Mouse (Mus musculus) large intestine, adult 2 months (tissue): ENCODE data around the gene Dcaf4. TPM values are rescaled to one million over a fixed set of nuclear protein-coding genes. Genes with fewer than 3 reads are reported as not detected.

Experiments used
- DNase-seq: peaks from one replicate; pipeline ENCODE4 v3.0.0-alpha.2; 2012; ENCODE audit warnings: low read depth, low spot score
- WGBS: fragments of 180-500 bp; shearing (Covaris S2); methylation state at CpG from one replicate; pipeline ENCODE4 v1.1.7; 2018; 5-methylcytosine and 5-hydroxymethylcytosine counted together
- polyA plus RNA-seq: library from polyadenylated mRNA; depleted of rRNA; stranded (reverse); fragments of >200 nt; gene quantifications from 2 replicates; pipeline ENCODE4 v1.2.3, GENCODE M21; 2012

Gene Dcaf4
- polyA plus RNA-seq, 1 experiment: 13.5 TPM

DNA sequence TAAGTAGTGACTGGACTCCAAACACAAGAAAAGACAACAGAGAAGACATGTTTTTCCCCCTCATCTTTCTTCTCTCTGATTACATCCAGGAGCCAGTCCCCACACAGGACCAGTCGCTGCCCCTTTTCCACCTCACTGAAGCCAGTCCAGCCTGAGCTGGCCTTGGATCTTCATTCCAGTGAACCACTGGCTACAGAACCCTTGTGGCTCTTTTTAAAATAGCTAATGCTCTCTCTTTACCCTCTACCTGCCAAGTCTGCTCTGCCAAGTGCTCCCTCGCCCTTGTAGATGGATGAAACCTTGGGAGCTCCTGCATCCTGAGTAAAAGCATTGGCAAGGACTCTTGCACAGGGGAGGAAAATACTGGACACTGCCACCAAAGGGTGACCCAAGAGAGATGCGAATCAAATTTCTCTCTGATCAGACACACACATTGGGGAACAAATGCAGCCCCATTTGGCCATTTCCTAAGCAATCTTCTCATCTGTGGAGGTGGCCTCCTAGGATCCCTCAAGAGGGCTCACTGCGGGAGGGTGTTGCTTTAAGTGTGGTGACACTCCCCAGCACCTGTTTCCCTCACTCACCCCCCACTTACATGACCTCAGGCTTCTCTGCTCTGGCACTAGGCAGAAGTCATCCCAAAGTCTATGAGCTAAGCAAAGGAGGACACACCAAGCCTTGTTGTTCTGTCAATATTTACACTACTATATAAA is 24.9 kb upstream of the Dcaf4 start:
- DNase-seq: no peak
- WGBS: 65% methylated on average over 4 of the region's 4 CpGs

DNA sequence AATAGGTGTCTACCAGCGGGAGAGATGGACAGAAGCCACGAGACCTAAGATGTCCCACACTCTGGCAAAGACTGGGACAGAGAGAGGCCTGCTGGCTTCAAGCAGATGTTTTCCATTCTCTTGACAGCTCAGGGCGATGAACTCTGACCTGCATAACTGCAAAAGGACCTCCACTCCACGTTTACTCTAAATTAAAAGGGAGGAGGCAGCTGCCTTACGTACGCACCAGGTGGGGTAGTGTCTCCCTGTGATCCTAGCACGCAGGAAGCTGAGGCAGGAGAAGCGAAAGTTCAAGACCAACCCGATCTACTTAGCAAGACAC is 24.3 kb upstream of the Dcaf4 start:
- WGBS: 47% methylated on average over 9 of the region's 9 CpGs
- DNase-seq: no peak

DNA sequence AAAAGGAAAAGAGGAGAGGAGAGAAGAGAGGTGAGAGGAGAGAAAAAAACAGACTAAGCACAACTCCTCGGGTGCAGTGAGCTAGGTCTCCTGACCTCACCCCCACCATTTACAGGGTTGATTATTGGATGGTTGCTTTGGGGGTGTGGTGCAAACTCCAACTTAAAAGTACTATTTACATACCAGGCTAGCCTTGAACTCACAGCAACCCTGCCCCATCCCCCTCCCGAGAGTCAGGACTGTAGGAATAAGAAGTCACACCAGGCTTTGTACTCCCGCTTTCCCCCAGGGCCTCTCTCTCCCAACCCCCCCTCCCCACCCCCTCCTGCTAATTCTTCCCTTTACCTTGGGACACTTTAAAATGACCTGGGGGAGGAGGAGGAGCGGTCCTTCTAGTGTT is 23.9 kb upstream of the Dcaf4 start:
- no peak for DNase-seq
- WGBS: 73% methylated on average over 4 of the region's 4 CpGs

DNA sequence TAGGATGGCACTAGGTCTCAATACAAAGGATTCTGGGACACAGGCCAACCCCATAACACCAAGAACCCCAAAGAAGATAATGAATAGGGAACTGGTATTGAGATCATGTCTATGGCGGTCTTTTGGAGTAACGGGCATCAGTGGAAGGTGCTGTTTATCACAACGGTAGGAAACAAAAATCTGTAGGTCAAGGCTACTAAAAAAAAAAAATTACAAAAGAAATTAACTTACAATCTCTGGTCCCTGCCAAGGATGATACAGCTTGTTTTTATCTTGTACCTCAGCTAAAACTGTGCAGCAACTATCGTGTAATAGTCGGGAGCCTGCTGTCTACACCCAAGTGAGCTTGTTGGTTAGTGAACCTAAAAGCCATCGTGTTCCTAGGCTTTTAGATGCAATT is 23.5 kb upstream of the Dcaf4 start:
- WGBS: 91% methylated on average over 6 of the region's 6 CpGs
- DNase-seq: no peak

DNA sequence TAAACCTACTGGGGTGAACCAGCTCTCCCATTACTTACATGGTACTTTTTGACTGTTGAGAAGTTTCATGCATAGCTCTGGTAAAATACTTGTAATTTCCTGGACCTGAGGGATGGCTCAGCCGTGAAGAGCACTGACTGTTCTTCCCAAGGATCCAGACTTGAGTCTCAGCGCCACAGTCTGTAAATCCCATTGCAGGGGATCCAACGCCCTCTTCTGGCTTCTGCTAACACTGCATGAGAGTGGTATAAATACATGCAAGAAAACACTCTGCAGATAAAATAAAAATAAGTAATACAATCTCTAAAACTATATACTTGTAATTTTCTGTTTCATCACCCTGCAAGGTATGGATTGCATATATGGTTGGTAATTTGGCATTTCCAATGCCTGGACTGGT is 22.3 kb upstream of the Dcaf4 start:
- DNase-seq: no peak
- WGBS: 83% methylated on average over 3 of the region's 3 CpGs

DNA sequence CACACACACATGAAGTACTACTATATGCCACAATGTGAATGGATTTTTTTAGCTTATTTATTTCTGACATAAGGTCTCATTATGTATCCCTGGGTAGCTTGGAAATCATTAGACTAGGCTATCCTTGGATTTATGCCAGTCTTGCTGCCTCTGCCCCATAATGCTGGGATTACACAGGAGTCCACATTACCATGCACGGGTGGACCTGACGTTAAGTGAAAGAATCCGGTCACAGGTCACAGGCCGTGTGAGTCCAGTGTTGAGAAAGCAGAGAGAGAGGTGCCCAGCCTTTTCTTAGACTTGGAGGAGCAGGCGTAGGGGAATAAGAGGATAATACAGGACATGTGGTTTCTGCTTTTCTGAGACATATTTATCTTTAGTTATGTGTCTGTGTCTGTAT is 21.0 kb upstream of the Dcaf4 start:
- 59% methylated on average over 5 of the region's 5 CpGs for WGBS

DNA sequence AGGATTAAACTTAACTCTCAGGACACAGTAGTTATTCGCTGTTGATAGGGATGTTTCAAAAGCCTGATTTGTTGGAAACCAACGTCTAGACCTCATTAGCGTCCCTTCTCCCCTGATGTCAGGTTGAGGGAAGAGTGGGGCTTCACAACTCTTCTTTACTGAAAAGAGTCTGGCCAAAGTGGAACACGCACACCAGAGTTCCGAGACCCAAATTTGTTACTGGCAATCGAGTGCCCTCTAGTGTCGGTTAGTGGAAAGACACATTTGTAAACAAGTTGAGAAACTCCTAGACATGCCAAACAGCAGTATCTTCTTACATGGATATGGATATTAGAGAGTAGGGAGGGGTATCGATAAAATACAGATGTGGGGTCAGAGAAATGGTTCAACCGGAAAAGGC is 18.1 kb upstream of the Dcaf4 start:
- 7% methylated on average over 9 of the region's 9 CpGs for WGBS
- no peak for DNase-seq

More for the DNA sequence above, 21.0 kb upstream of the Dcaf4 start:
- no peak for DNase-seq

DNA sequence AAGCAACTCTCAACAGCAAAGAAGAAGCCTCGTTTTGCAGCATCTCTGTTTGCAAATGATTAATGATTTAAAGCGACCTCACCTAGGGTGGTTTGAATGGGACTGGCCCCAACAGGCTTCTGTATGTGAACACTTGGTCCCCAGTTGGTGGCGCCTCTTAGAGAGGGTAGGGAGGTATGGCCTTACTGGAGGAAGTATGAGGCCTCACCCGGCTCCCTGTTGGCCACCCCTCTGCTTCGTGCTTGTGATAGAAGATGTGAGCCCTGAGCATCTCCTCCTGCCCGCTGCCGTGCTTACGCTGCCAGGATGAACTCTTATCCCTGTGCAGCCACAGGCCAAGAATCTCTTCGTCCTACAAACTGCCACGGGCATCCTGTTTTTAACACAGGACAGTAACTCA is 13.7 kb upstream of the Dcaf4 start:
- DNase-seq: no peak
- WGBS: 79% methylated on average over 10 of the region's 10 CpGs

DNA sequence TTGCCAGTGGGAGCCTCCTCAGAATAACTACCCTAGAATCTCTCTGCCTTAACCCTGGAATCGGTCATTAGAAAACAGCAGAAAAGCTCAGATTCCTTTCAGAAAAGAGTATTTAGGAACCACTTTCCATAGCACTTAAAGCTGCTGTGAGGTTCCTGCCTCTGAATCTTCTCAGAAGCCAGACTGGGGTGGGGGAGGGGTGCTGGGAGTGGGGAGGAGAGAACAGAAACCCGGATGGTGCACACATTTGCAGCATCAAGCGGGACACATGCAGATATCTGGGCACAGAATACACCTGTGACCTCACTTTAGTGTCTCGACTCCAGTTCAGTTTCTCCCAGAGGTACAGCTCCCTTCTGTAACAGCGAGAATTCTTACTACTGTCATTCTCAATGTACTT is 9.7 kb upstream of the Dcaf4 start:
- WGBS: 80% methylated on average over 5 of the region's 5 CpGs

DNA sequence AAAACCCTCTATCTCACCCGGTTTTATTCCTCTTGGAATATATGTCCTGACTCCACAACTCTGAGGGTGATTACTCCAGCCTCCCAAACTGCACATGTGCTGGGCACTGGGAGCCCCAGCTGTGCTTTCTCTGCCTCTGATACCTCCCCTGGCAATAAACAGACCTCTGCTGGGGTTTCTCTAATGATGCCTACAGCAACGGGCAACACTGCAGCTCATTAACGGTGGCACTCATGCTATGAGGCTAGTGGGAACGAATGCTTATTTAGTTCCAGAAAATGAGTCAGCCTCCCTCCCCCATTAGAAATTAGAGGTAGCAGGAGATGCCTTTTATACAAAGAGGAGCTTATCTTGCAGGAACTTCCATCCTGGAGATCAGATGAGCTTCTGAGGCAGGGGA is 7.5 kb upstream of the Dcaf4 start:
- WGBS: 20% methylated on average over 4 of the region's 4 CpGs
- no peak for DNase-seq

More for the DNA sequence above, 9.7 kb upstream of the Dcaf4 start:
- DNase-seq: no peak

DNA sequence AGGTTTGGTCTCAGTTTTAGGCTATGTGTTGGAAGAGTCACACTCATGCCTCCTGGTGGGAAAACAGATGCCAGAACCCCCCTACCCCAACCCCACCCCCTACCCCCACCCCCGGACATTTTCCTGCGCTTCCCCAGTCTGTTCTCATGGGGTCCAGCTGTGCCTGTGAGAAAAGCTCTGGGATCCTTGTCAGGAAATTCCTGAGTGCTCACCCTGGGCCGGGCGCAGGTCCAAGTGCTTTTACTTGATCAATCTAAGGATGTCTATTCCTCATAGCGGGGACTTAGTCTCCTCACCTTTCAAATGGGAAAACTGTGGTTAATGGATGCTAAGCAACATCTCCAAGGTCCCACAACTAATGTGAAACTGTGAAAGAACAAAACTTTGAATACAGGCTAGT is 7.1 kb upstream of the Dcaf4 start:
- DNase-seq: no peak
- 38% methylated on average over 5 of the region's 5 CpGs for WGBS

DNA sequence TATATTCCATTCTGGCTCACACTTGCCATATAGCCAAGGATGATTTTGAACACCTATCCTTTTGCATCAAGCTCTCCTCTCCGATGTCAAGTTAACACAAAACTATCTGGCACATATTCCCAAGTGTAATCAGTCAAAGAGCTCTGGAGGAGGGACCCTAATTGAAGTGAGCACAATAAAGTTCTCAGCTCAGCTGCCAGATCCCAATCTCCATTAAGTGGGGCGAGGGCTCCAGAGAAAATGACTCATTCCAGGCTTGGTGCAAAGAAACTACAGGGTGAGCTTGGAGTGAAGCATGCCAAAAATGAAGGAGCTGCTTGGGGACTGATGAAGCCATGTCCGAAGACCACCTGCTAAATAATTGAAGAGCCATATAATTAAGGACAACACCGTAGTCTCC is 6.0 kb upstream of the Dcaf4 start:
- 46% methylated on average over 4 of the region's 4 CpGs for WGBS
- DNase-seq: no peak

DNA sequence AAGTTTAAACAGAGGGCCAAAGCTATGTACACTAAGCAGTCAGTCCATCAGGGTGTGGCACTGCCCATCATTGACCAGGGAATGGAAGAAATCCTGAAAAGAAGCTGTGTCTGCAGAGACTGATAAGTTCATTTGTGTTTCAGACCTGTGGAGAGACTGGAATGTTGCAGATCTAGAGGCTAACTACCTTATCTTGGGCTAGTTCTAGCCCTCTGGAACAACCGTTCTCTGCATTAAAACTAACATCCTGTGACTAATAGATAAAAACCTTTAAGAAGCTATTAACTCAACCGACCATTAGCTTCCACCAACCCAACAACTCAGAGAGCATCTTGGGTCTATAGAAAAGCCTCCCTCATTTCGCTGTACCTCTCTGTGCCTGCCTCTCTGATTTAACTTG is 2.7 kb upstream of the Dcaf4 start:
- no peak for DNase-seq
- 89% methylated on average over 3 of the region's 3 CpGs for WGBS

DNA sequence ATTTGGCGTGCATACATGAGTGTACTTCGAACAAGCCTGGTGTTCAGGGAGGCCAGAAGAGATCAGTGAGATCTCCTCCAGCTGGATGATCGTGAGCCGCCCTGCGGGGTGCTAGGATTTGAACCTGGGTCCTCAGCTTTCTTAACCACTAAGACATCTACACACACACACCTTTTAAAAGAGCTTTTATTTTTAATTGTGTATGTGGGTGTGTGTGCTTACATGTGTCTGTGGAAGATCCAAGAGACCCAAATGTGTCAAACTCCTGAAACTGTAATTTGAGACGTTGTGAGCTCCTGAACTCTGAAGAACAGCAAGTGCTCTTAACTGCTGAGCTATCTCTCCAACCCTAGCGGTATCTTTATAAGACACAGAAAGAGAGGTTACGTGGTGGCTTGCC is 817 bp downstream of the Dcaf4 start:
- DNase-seq: no peak
- WGBS: 40% methylated on average over 8 of the region's 8 CpGs

DNA sequence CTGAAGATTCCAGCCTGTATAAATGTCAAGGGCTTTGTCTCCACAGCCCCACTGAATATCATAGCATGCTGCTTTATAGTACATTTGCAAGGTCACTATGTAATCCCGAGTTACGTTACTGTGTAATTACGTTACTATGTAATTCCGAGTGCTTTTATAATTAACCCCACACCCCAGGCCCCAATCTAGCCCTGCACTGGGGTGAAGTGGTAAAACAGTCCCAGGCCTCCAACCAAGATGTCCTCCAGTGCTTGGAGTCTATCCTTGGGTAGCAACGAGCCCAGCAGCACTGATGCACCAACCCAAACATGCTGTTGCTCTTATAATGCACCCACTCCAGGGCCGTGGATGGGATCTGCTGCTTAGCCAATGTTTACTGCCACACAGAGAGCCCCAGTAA is 2.8 kb downstream of the Dcaf4 start:
- DNase-seq: no peak
- 82% methylated on average over 6 of the region's 6 CpGs for WGBS

DNA sequence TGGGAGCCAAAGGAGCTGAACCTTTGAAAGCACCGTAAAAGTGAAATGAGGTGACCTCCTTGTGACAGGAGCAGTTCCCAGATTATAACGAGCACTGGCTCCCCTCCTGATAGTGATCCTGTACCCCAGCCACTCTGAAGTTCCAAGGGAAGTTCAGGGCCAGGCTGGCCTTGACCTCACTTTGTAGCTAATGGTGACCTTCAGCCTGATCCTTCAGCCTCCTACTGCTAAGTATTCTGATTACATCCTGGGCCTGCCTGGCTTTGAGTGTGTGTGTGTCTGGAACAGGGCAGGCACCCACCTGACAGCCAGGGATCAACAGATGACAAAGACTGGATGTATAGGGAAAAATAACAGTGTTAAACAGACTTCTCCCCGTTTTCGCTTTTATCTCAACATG is 3.6 kb downstream of the Dcaf4 start:
- DNase-seq: no peak
- 88% methylated on average over 4 of the region's 4 CpGs for WGBS

DNA sequence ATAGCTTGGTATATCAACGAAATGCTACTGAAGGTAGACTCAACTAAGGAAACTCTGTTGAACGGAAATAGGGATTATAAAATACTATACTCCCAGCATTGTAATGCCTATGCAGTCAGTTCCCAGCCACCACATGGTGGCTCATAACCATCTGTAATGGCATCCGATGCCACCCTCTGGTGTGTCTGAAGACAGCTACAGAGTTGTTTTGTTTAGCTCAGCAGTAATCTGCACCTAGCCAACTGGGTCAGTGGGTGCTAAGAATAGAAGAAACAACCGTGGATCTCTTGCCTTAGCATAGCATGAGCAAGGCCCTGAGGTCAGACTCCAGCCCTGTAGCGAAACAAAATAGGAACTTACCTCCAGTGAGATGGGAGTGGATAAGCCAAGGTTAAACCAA is 4.1 kb downstream of the Dcaf4 start:
- no peak for DNase-seq
- 80% methylated on average over 5 of the region's 5 CpGs for WGBS

DNA sequence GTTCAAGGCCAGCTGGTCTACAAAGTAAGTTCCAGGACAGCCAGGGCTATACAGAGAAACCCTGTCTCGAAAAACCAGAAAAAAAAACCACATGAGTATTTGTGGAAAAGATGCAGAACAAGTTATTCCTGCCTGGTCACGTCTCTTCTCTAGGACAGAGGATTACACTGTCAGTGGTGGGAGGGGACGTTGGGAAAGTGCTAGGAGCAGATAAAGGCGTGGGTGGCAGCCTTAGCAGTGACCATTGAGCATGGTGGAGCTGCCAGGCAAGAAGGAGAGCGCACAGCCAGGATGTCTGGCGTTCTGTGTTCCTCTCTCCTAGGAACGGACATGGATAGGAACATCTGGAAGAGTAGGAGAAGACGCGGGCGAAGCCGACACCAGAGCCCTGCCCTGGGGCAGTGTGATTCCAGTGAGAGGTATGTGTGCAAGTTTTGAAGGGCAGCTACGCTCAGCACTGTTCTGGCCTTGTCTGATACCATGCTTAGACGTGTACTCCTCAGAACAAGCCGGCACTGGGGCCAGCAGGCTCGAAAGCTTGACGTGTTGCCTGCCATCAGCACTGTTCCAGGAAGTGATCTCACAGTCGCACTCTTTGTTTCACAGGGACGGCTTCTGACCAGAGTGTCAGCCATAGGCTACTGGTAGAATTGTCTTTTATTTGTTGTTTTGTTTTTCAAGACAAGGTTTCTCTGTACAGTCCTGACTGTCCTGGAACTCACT is 5.7 kb downstream of the Dcaf4 start:
- no peak for DNase-seq
- WGBS: 65% methylated on average over 18 of the region's 18 CpGs

DNA sequence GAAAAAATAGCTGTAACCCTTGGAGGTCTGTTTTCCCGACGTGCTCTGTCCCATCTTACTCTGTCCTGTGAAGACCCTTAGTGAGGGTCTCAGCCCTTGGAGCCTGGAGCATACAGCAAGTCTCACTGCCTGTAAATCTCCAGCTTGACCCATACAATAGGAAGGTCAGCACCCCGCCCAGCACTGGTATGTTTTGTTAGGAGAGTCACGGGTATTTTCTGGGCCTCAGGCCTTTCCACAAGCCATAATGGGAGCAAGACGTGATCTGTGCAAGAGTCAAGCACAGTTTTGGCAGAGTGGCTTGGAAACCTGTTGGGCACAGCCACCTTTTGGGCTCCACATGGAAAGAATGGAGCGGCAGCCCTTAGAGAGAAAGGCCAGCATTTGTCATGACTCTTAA is 7.5 kb downstream of the Dcaf4 start:
- DNase-seq: no peak
- 67% methylated on average over 6 of the region's 6 CpGs for WGBS

DNA sequence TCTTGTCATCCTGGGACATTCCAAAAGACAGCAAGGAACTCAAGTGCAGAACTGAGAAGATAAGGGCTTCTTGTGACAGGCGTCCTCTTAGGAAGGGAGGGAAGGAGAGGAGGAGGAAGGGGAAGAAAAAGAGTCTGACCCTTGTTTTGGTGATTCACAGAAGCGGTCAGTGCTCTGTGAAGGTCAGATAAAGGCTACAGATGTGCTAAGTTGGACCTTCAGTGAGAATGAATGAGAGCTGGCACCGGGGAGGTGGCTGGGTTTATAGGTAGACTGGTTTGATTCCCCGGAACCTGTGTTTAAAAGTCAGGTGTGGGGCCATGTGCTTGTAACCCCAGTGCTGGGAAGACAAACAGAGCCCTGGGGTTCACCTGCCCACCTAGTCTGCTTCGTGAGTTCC is 8.4 kb downstream of the Dcaf4 start:
- no peak for DNase-seq
- WGBS: 93% methylated on average over 5 of the region's 5 CpGs

DNA sequence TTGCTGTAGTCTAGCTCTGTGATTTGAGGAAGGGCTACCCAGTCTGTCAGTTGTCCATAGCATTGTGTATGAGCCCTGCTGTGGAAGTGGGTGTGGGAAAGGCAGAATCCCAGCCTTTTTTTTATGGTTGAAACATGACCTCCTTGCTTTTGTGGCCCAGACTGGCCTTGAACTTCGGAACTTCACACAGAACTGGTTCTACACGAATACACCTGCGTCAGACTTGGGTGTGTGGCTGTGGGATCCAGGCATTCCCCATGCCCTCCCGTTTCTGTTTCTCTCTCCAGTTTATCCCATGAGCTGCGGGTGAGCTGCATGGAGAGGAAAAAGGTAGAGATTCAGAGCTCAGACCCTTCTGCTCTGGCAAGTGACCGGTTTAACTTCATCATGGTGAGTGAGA is 11.7 kb downstream of the Dcaf4 start:
- WGBS: 43% methylated on average over 6 of the region's 6 CpGs
- no peak for DNase-seq

DNA sequence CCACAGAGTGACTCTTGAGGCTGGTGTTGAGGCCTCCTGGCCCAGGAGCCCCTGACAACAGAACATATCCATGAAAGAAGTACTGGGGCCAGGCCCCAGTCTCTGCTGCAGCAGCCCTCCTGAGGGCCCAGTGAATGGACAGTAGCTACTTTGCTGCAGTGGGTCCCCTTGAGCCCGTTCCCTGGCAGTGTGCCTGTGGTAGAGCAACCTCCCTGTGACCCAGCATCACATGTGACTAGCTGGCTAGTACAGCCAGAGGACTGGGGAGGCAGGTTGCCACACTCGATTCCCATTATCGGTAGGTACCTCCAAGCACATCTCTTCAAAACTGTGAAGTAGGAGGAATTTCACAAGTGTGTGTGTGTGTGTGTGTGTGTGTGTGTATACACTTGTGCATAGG is 12.7 kb downstream of the Dcaf4 start:
- DNase-seq: no peak

More for the DNA sequence above, 12.7 kb downstream of the Dcaf4 start:
- 94% methylated on average over 3 of the region's 3 CpGs for WGBS
